Mouse (Mus musculus): ENCODE measurements around the gene Gdf9.

DNA sequence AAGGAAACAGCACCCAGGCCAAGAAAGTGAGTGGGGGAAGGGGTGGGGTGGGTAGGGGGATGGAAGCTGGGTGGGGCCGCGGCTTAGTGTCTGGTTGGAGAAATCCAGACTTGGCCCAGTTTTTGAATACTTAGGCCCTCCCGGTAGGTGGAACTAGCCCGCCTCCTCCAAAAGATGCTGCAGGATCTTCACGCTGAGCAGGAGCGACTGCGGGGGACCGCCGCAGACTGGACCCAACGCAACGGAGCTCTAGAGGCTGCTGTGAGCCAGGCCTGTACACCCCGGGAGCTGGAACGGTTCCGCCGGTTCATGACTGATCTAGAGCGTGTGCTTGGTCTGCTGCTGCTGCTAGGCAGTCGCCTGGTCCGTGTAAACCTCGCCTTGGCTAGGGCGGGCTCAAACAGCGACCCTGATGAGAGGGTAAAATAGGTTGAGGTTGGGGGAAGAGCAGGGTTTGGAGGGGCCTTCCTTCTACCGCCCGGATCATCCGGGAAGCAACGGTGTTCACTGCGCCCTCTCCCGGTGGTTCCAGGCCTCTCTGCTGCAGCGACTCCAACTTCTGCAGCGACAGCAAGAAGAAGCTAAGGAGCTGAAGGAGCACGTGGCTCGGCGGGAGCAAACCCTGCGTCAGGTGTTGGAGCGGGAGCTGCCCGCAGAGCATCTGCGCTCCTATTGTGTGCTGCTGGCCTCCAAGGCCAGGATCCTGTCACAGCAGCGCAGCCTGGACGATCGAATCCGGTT lies 35.6 kb downstream of the Gdf9 start:
- peak; percentile 70 for TF ChIP-seq CTCF (IDR thresholded peaks at IDR 0.05; ENCODE audit: insufficient read depth, low read length)
- no peak for TF ChIP-seq POLR2A (IDR thresholded peaks at IDR 0.05; ENCODE audit: borderline replicate concordance, extremely low read depth, low read depth, low read length)

Data from lung, adult 2 months (tissue).